Mouse (Mus musculus) liver, adult 2 months (tissue): ENCODE data around the gene Cdc37. TPM values are rescaled to one million over a fixed set of nuclear protein-coding genes. Genes with fewer than 3 reads are reported as not detected.

Experiments used
- DNase-seq: peaks from one replicate; pipeline ENCODE4 v3.0.0-alpha.2; 2011; ENCODE audit warnings: low read depth, low spot score; ENCODE audit errors: extremely low read depth
- H3K27ac ChIP-seq: fragments of 200-500 bp; replicated peaks from 2 replicates; pipeline ENCODE4 v1.5.1; 2012; ENCODE audit warnings: low read depth, mild to moderate bottlenecking, control low read depth, inconsistent platforms, low read length; ENCODE audit not compliant: insufficient read depth
- H3K27me3 ChIP-seq: fragments of 200-500 bp; 2 replicates; pipeline ENCODE4 v1.6.1; 2012; ENCODE audit warnings: mild to moderate bottlenecking, moderate library complexity, low read length, inconsistent platforms; ENCODE audit not compliant: control insufficient read depth, insufficient read depth
- H3K36me3 ChIP-seq: fragments of 200-500 bp; 2 replicates; pipeline ENCODE4 v1.6.1; 2012; ENCODE audit warnings: low read length, inconsistent platforms; ENCODE audit not compliant: control insufficient read depth, insufficient read depth
- H3K4me1 ChIP-seq: fragments of 200-500 bp; 2 replicates; pipeline ENCODE4 v1.6.1; 2011; ENCODE audit warnings: low read length; ENCODE audit not compliant: control insufficient read depth, insufficient read depth
- H3K4me3 ChIP-seq: fragments of 200-500 bp; 2 replicates; pipeline ENCODE4 v1.5.1; 2011; ENCODE audit warnings: low read depth, mild to moderate bottlenecking, control low read depth, low read length, moderate library complexity; ENCODE audit not compliant: insufficient read depth
- H3K79me2 ChIP-seq: fragments of 200-500 bp; 2 replicates; pipeline ENCODE4 v1.6.1; 2012; ENCODE audit warnings: inconsistent platforms, mild to moderate bottlenecking, low read length, moderate library complexity; ENCODE audit not compliant: control insufficient read depth, insufficient read depth
- H3K9ac ChIP-seq: fragments of 200-500 bp; 2 replicates; pipeline ENCODE4 v1.6.1; 2012; ENCODE audit warnings: low read depth, mild to moderate bottlenecking, control low read depth, inconsistent platforms, low read length
- CTCF ChIP-seq: fragments of 200-500 bp; IDR thresholded peaks from 2 replicates; pipeline ENCODE4 v1.5.1; 2011; ENCODE audit warnings: low read depth, low read length, control low read depth
- POLR2A ChIP-seq: fragments of 200-500 bp; IDR thresholded peaks from 2 replicates; pipeline ENCODE4 v1.6.1; 2011; ENCODE audit warnings: low read length, control low read depth; ENCODE audit not compliant: insufficient read depth; ENCODE audit errors: extremely low read depth
- WGBS: fragments of 180-500 bp; shearing (Covaris S2); methylation state at CpG from one replicate; pipeline ENCODE4 v1.1.7; 2018; 5-methylcytosine and 5-hydroxymethylcytosine counted together
- polyA plus RNA-seq: library from polyadenylated mRNA; depleted of rRNA; stranded (reverse); fragments of >200 nt; gene quantifications from 2 replicates; pipeline ENCODE4 v1.2.3, GENCODE M21; 2012; rRNA removed
- total RNA-seq: library from RNA; depleted of rRNA; stranded (reverse); fragments of >200 nt; gene quantifications from 2 replicates; pipeline ENCODE4 v1.2.3, GENCODE M21; 2014; rRNA removed

Gene Cdc37
- total and polyA plus RNA-seq, 2 experiments = 27.4 to 41.2 TPM

DNA sequence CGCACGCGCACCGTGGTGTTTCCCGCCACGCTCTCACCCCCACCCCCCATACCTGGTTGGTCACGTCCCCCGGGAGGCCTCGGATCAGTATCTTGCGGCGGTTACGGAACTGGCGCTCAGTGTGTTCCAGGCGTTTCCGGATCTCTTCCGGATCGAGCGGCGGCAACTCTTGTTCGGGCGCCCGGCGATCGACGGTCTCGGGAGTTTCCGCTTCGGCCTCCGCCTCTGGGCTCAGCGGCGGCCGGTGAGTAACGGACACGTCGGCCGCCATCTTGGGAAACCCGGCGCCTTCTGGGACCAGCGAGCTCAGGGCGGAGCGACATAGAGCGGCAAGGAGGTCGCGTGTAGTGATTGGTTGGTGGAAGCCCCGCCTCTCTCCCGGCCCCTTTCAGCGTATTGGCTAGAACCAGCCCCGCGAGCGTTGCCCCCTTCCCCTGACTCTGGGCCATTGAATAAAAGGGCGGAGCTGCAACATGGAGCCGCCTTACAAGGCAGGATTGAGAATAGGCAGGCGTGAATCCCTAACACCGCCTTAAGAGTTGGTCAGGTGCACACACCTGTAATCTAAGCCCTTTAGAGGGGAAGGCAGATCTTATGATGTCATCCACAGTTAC is 58.0 kb downstream of the Cdc37 start, which contains the start of the genes Gm38431 and Raver1:
Gene Gm38431, minus strand, starts transcription at position 291 of the 614 bp plus-strand sequence.
Gene Raver1, minus strand, starts transcription at position 302 of the 614 bp plus-strand sequence.
- TF ChIP-seq CTCF (no peak), POLR2A (peak; percentile 76)
- Histone ChIP-seq H3K27ac (peak within 1 kb of the TSS; percentile 81), H3K9ac (peak within 1 kb of the TSS; percentile 91), H3K4me1 (peaks cover 11% of the 10 kb centered on the region), H3K27me3 (no peaks in the 10 kb centered on the region), H3K79me2 (peaks cover 34% of the 10 kb centered on the region), H3K4me3 (peak within 1 kb of the TSS; percentile 88), H3K36me3 (peaks cover 8% of the 10 kb centered on the region)
- DNase-seq = peak; percentile 92
- WGBS = under 1% methylated on average over 54 of the region's 54 CpGs

DNA sequence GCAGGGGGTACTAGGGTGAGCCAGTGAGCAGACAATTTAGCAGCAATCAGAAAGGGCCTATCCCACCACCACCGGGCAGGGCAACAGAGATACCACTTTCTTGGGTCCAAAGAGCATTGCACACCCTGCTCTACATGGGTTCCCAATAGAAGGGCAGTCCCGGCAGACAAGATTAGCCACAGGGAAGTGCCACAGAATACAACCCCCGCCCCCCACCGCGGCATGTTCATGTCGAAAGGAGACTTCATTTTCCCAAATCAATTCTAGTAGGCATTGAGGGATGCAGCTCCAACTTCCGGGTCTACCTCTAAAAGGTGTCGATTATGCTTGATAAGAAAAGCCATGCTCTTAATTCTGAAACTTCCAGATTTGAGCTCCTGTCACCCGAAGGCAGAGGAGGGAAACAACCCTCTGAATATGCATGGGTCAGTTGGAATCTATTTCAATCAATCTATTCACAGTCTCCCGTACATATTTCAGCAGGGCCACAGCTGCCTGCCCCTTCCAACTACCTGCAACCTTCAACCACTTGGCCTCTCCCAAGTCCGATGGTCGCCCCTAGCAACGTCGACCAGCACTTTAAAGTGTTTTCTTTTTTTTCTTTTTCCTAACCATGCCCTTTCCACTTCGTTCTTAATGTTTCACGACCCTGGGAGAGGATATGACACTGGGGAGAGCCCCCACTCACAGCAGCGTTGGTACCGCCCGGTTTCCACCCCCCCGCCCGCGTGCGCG is 58.6 kb downstream of the Cdc37 start:
- Histone ChIP-seq H3K79me2 (peaks cover 38% of the 10 kb centered on the region), H3K27ac (peak overlapping the region; percentile 32), H3K9ac (peak overlapping the region; percentile 91), H3K4me1 (peaks cover 11% of the 10 kb centered on the region), H3K27me3 (no peaks in the 10 kb centered on the region), H3K36me3 (peaks cover 13% of the 10 kb centered on the region), H3K4me3 (peak overlapping the region; percentile 88)
- no peak for DNase-seq
- TF ChIP-seq POLR2A (no peak), CTCF (no peak)
- WGBS = 1% methylated on average over 24 of the region's 24 CpGs

DNA sequence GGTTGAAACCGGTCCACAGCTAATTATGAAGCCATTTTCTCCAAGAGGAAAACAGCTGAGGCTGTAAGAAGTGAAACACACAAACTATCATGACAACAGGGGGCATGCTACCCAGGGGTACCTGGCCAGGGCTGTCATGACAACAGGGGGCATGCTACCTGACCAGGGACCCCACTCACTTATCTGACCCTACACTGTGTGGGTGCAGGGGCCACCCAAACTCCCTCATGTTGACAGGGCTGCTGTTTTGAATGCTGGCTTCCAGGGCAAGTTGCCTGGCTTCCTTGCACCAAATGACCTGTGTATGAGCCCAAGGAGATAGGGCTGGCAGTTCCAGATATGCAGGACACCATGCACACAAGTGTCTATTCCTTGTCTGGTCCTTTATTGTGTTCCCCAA is 59.2 kb downstream of the Cdc37 start:
- Histone ChIP-seq H3K36me3 (peaks cover 17% of the 10 kb centered on the region), H3K9ac (peak overlapping the region; percentile 91), H3K27me3 (no peaks in the 10 kb centered on the region), H3K4me3 (no peak overlapping the region; the same call in 1 of the 2 replicates), H3K79me2 (peaks cover 38% of the 10 kb centered on the region), H3K27ac (no peak overlapping the region), H3K4me1 (peaks cover 11% of the 10 kb centered on the region)
- no peak for TF ChIP-seq POLR2A
- TF ChIP-seq CTCF = no peak
- DNase-seq = no peak
- WGBS = 92% methylated on average over 1 of the region's 1 CpGs

DNA sequence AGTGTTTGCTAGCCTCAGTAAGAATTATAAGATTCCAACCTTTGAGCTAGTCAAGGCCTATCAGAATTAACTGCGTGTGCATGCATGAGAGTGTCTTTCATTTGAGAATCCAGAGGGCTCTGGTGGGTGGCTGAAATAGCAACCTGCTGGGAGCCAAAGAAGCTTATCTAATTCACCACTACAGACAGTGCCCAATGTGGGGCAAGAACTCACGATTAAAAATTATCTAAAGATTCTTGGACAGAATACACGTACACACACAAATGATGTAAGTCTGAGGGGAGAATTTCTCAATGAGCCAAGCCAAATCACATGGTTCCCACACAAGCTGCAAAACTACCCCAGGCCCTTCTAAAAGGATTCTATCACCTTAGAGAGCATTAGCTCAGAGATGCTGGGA is 66.5 kb downstream of the Cdc37 start:
- H3K9ac ChIP-seq = no peak overlapping the region
- peaks cover 22% of the 10 kb centered on the region for H3K4me1 ChIP-seq
- H3K4me3 ChIP-seq = no peak overlapping the region
- DNase-seq = peak; percentile 91
- TF ChIP-seq POLR2A (no peak), CTCF (no peak)
- peaks cover 45% of the 10 kb centered on the region for H3K36me3 ChIP-seq
- H3K27me3 ChIP-seq = no peaks in the 10 kb centered on the region
- peaks cover 14% of the 10 kb centered on the region for H3K79me2 ChIP-seq
- whole genome bisulfite sequencing = 19% methylated on average over 3 of the region's 3 CpGs
- H3K27ac ChIP-seq = peak overlapping the region; percentile 44; the same call in 1 of the 2 replicates

Other genes starting within 250 kb of the Cdc37 start
- gene Dnmt1, start 190.1 kb downstream of the Cdc37 start, total RNA-seq = 5.3 and 6.6 TPM in 2 replicates
- 4.4 and 5.5 TPM in 2 replicates for gene Dnmt1, start 190.1 kb downstream of the Cdc37 start, polyA plus RNA-seq
- 1.2 and 2.1 TPM in 2 replicates for gene S1pr2, start 173.2 kb downstream of the Cdc37 start, total RNA-seq
- gene S1pr2, start 173.2 kb downstream of the Cdc37 start, polyA plus RNA-seq = 2.9 and 3.9 TPM in 2 replicates
- gene Mrpl4, start 147.2 kb downstream of the Cdc37 start, total RNA-seq = 16.0 and 21.9 TPM in 2 replicates
- 72.4 and 79.8 TPM in 2 replicates for gene Mrpl4, start 147.2 kb downstream of the Cdc37 start, polyA plus RNA-seq
- gene Icam1, start 134.0 kb downstream of the Cdc37 start, total RNA-seq = 8.6 and 9.6 TPM in 2 replicates
- gene Icam1, start 134.0 kb downstream of the Cdc37 start, polyA plus RNA-seq = 5.8 and 11.6 TPM in 2 replicates
- gene Icam4, start 120.6 kb downstream of the Cdc37 start, total RNA-seq = 0.28 TPM in 1 of 2 replicates, not detected in the other
- gene Icam4, start 120.6 kb downstream of the Cdc37 start, polyA plus RNA-seq = 0.62 and 0.81 TPM in 2 replicates
- gene Icam5, start 117.9 kb downstream of the Cdc37 start, total RNA-seq = 0.07 TPM in 1 of 2 replicates, not detected in the other
- gene Icam5, start 117.9 kb downstream of the Cdc37 start, polyA plus RNA-seq = 0.02 and 0.09 TPM in 2 replicates
- not detected in 2 replicates for gene Zglp1, start 82.9 kb downstream of the Cdc37 start, total RNA-seq
- gene Zglp1, start 82.9 kb downstream of the Cdc37 start, polyA plus RNA-seq = 0.39 TPM in 1 of 2 replicates, not detected in the other
- gene Gm49373, start 76.9 kb downstream of the Cdc37 start, total RNA-seq = 0.46 and 0.54 TPM in 2 replicates
- gene Gm49373, start 76.9 kb downstream of the Cdc37 start, polyA plus RNA-seq = 0.05 and 0.10 TPM in 2 replicates
- 30.6 and 31.1 TPM in 2 replicates for gene Fdx1l, start 76.4 kb downstream of the Cdc37 start, total RNA-seq
- 45.3 and 50.3 TPM in 2 replicates for gene Fdx1l, start 76.4 kb downstream of the Cdc37 start, polyA plus RNA-seq
- gene Gm38431, start 58.0 kb downstream of the Cdc37 start, total RNA-seq = 2.0 and 2.5 TPM in 2 replicates
- 3.4 and 5.8 TPM in 2 replicates for gene Gm38431, start 58.0 kb downstream of the Cdc37 start, polyA plus RNA-seq
- 1.8 and 5.3 TPM in 2 replicates for gene Raver1, start 58.0 kb downstream of the Cdc37 start, total RNA-seq
- 19.6 and 22.1 TPM in 2 replicates for gene Raver1, start 58.0 kb downstream of the Cdc37 start, polyA plus RNA-seq
- gene Tyk2, start 18.7 kb downstream of the Cdc37 start, total RNA-seq = 9.3 and 16.4 TPM in 2 replicates
- gene Tyk2, start 18.7 kb downstream of the Cdc37 start, polyA plus RNA-seq = 18.2 and 21.0 TPM in 2 replicates
- gene Pde4a, start 15.7 kb upstream of the Cdc37 start, total RNA-seq = 1.0 and 1.5 TPM in 2 replicates
- gene Pde4a, start 15.7 kb upstream of the Cdc37 start, polyA plus RNA-seq = 1.9 and 3.5 TPM in 2 replicates
- 29.5 and 37.3 TPM in 2 replicates for gene Keap1, start 89.4 kb upstream of the Cdc37 start, total RNA-seq
- gene Keap1, start 89.4 kb upstream of the Cdc37 start, polyA plus RNA-seq = 69.1 and 76.4 TPM in 2 replicates
- gene S1pr5, start 98.5 kb upstream of the Cdc37 start, total RNA-seq = 3.3 and 4.1 TPM in 2 replicates
- 5.3 and 9.9 TPM in 2 replicates for gene S1pr5, start 98.5 kb upstream of the Cdc37 start, polyA plus RNA-seq
- gene Atg4d, start 115.3 kb upstream of the Cdc37 start, total RNA-seq = 22.3 and 27.3 TPM in 2 replicates
- 42.2 and 45.8 TPM in 2 replicates for gene Atg4d, start 115.3 kb upstream of the Cdc37 start, polyA plus RNA-seq
- gene Kri1, start 138.0 kb upstream of the Cdc37 start, total RNA-seq = 5.0 and 6.5 TPM in 2 replicates
- 6.3 and 9.7 TPM in 2 replicates for gene Kri1, start 138.0 kb upstream of the Cdc37 start, polyA plus RNA-seq
- gene Cdkn2d, start 141.4 kb upstream of the Cdc37 start, total RNA-seq = 3.0 and 3.9 TPM in 2 replicates
- 5.1 and 5.2 TPM in 2 replicates for gene Cdkn2d, start 141.4 kb upstream of the Cdc37 start, polyA plus RNA-seq
- 0.07 and 0.55 TPM in 2 replicates for gene Ap1m2, start 162.4 kb upstream of the Cdc37 start, total RNA-seq
- 0.06 and 0.28 TPM in 2 replicates for gene Ap1m2, start 162.4 kb upstream of the Cdc37 start, polyA plus RNA-seq
- 3.8 and 4.9 TPM in 2 replicates for gene Slc44a2, start 170.7 kb upstream of the Cdc37 start, total RNA-seq
- gene Slc44a2, start 170.7 kb upstream of the Cdc37 start, polyA plus RNA-seq = 3.9 and 5.8 TPM in 2 replicates
- gene Ilf3, start 217.9 kb upstream of the Cdc37 start, total RNA-seq = 9.5 and 13.0 TPM in 2 replicates
- 9.1 and 13.5 TPM in 2 replicates for gene Ilf3, start 217.9 kb upstream of the Cdc37 start, polyA plus RNA-seq